Mouse (Mus musculus): ENCODE measurements around the gene Fam71e1.

DNA sequence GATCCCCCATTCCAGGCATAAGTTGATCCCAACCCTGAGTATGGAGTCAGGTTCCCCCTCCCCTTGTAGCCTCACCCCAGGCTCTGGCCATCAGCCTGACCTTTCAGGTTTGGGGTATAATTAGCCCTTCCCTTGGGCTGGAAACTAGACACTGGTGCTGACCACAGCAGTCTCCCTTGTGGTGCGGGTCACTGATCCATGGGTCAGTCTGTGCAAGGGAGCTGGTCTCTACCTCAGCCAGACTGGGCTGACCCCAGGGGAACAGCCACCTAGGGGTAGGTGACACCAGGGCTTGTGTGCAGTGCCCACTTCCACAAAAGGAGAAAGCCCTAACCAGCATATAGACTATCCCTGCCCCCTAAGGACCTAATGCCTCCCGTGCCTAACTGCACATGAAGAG, 26.7 kb downstream of the Fam71e1 start:
- TF ChIP-seq POLR2A (IDR thresholded peaks at IDR 0.05; ENCODE audit: low read depth, low read length), result no peak
- no peak for TF ChIP-seq CTCF (conservative IDR thresholded peaks at IDR 0.05; ENCODE audit: insufficient read depth, insufficient read length, low read depth, low read length)

Measured in kidney, adult 2 months (tissue).